Mouse (Mus musculus): ENCODE data around the gene Olfr993. TPM values are rescaled to one million over a fixed set of nuclear protein-coding genes. Genes with fewer than 3 reads are reported as not detected.

The Olfr993 gene
- polyA plus RNA-seq (2021; fragmentation: Nextera tagmentation): not detected in 2 replicates
- long read RNA-seq, experiment 1: 0 reads
- long read RNA-seq, experiment 2: 0 reads

GRCm38 (mm10) chr2:85414777-85415176 lies at the start of gene Olfr993:
Olfr993 (minus strand) TSS chr2:85414877.

GRCm38 (mm10) chr2:85443539-85443938 lies 28.9 kb upstream of the Olfr993 start, which contains the start of gene Olfr995:
Olfr995 (minus strand) TSS chr2:85443639.

GRCm38 (mm10) chr2:85436351-85436750 lies 21.7 kb upstream of the Olfr993 start, which contains the start of gene Olfr994:
Olfr994 (minus strand) TSS chr2:85436451.

GRCm38 (mm10) chr2:85409369-85409768 lies 5.3 kb downstream of the Olfr993 start, which contains the start of gene Olfr992:
Olfr992 (minus strand) TSS chr2:85409469.

Other genes with a start within 250 kb of the Olfr993 start
- 3.9 and 4.0 TPM in 2 replicates for gene Lrrc55, start 217.7 kb downstream of the Olfr993 start, polyA plus RNA-seq (2021; fragmentation: Nextera tagmentation)
- gene Olfr987, start 75.6 kb downstream of the Olfr993 start, polyA plus RNA-seq (2021; fragmentation: Nextera tagmentation): not detected in 2 replicates
- not detected in 2 replicates for gene Olfr988, start 51.6 kb downstream of the Olfr993 start, polyA plus RNA-seq (2021; fragmentation: Nextera tagmentation)
- gene Olfr992, start 5.4 kb downstream of the Olfr993 start, polyA plus RNA-seq (2021; fragmentation: Nextera tagmentation): not detected in 2 replicates
- not detected in 2 replicates for gene Olfr994, start 21.6 kb upstream of the Olfr993 start, polyA plus RNA-seq (2021; fragmentation: Nextera tagmentation)
- not detected in 2 replicates for gene Olfr995, start 28.8 kb upstream of the Olfr993 start, polyA plus RNA-seq (2021; fragmentation: Nextera tagmentation)
- 0.15 and 0.25 TPM in 2 replicates for gene 4833423E24Rik, start 104.1 kb upstream of the Olfr993 start, polyA plus RNA-seq (2021; fragmentation: Nextera tagmentation)
- gene Olfr996, start 164.3 kb upstream of the Olfr993 start, polyA plus RNA-seq (2021; fragmentation: Nextera tagmentation): not detected in 2 replicates
- gene Olfr998, start 174.1 kb upstream of the Olfr993 start, polyA plus RNA-seq (2021; fragmentation: Nextera tagmentation): not detected in 2 replicates
- gene Olfr1000, start 197.0 kb upstream of the Olfr993 start, polyA plus RNA-seq (2021; fragmentation: Nextera tagmentation): not detected in 2 replicates
- gene Olfr1002, start 235.8 kb upstream of the Olfr993 start, polyA plus RNA-seq (2021; fragmentation: Nextera tagmentation): not detected in 2 replicates
- not detected in 2 replicates for gene Olfr154, start 249.6 kb upstream of the Olfr993 start, polyA plus RNA-seq (2021; fragmentation: Nextera tagmentation)